Mouse (Mus musculus): ENCODE measurements around the gene Zdhhc1. TPM values are rescaled to one million over a fixed set of nuclear protein-coding genes. Genes with fewer than 3 reads are reported as not detected.

Zdhhc1 gene
- polyA plus RNA-seq, 1 experiment, result 45.4 TPM

GRCm38 (mm10) chr8:105454088-105454487, 42.6 kb downstream of the Zdhhc1 start:
- TF ChIP-seq POLR2A (IDR thresholded peaks at IDR 0.05; ENCODE audit: control insufficient read depth, low read depth, low read length) (no peak), CTCF (IDR thresholded peaks at IDR 0.05; ENCODE audit: control insufficient read depth, insufficient read depth, insufficient replicate concordance, low read depth, low read length) (no peak)
- Histone ChIP-seq H3K36me3 (ENCODE audit: control insufficient read depth, insufficient read depth, low read length) (no peaks in the 10 kb centered on the region), H3K4me3 (ENCODE audit: control insufficient read depth, low read depth, low read length) (no peak overlapping the region), H3K27me3 (ENCODE audit: control insufficient read depth, insufficient read depth, low read length) (no peaks in the 10 kb centered on the region), H3K27ac (ENCODE audit: control insufficient read depth, insufficient read depth, low read depth, low read length) (no peak overlapping the region), H3K4me1 (ENCODE audit: control insufficient read depth, insufficient read depth, low read length) (peaks cover 2% of the 10 kb centered on the region)

- no peak overlapping the region for H3K4me3 ChIP-seq (ENCODE audit: control insufficient read depth, low read depth, low read length)
- no peaks in the 10 kb centered on the region for H3K27me3 ChIP-seq (ENCODE audit: control insufficient read depth, insufficient read depth, low read length)
- H3K36me3 ChIP-seq (ENCODE audit: control insufficient read depth, insufficient read depth, low read length), result no peaks in the 10 kb centered on the region
- no peak overlapping the region for H3K27ac ChIP-seq (ENCODE audit: control insufficient read depth, insufficient read depth, low read depth, low read length)
- no peak for TF ChIP-seq CTCF (IDR thresholded peaks at IDR 0.05; ENCODE audit: control insufficient read depth, insufficient read depth, insufficient replicate concordance, low read depth, low read length)
- TF ChIP-seq POLR2A (IDR thresholded peaks at IDR 0.05; ENCODE audit: control insufficient read depth, low read depth, low read length), result no peak
- peaks cover 2% of the 10 kb centered on the region for H3K4me1 ChIP-seq (ENCODE audit: control insufficient read depth, insufficient read depth, low read length)
Measured at GRCm38 (mm10) chr8:105453296-105453695, 43.4 kb downstream of the Zdhhc1 start.

GRCm38 (mm10) chr8:105451903-105452603, 44.6 kb downstream of the Zdhhc1 start:
- no peaks in the 10 kb centered on the region for H3K27me3 ChIP-seq (ENCODE audit: control insufficient read depth, insufficient read depth, low read length)
- H3K4me3 ChIP-seq (ENCODE audit: control insufficient read depth, low read depth, low read length), result no peak overlapping the region
- H3K4me1 ChIP-seq (ENCODE audit: control insufficient read depth, insufficient read depth, low read length), result no peaks in the 10 kb centered on the region
- no peak overlapping the region for H3K27ac ChIP-seq (ENCODE audit: control insufficient read depth, insufficient read depth, low read depth, low read length)
- TF ChIP-seq CTCF (IDR thresholded peaks at IDR 0.05; ENCODE audit: control insufficient read depth, insufficient read depth, insufficient replicate concordance, low read depth, low read length) (no peak), POLR2A (IDR thresholded peaks at IDR 0.05; ENCODE audit: control insufficient read depth, low read depth, low read length) (no peak)
- no peaks in the 10 kb centered on the region for H3K36me3 ChIP-seq (ENCODE audit: control insufficient read depth, insufficient read depth, low read length)

- H3K36me3 ChIP-seq (ENCODE audit: control insufficient read depth, insufficient read depth, low read length), result no peaks in the 10 kb centered on the region
Measured at GRCm38 (mm10) chr8:105450977-105451376, 45.7 kb downstream of the Zdhhc1 start.

GRCm38 (mm10) chr8:105448596-105448995, 48.1 kb downstream of the Zdhhc1 start:
- Histone ChIP-seq H3K27ac (ENCODE audit: control insufficient read depth, insufficient read depth, low read depth, low read length) (no peak overlapping the region), H3K4me1 (ENCODE audit: control insufficient read depth, insufficient read depth, low read length) (no peaks in the 10 kb centered on the region), H3K4me3 (ENCODE audit: control insufficient read depth, low read depth, low read length) (no peak overlapping the region), H3K36me3 (ENCODE audit: control insufficient read depth, insufficient read depth, low read length) (no peaks in the 10 kb centered on the region), H3K27me3 (ENCODE audit: control insufficient read depth, insufficient read depth, low read length) (no peaks in the 10 kb centered on the region)
- TF ChIP-seq CTCF (IDR thresholded peaks at IDR 0.05; ENCODE audit: control insufficient read depth, insufficient read depth, insufficient replicate concordance, low read depth, low read length), result no peak
- no peak for TF ChIP-seq POLR2A (IDR thresholded peaks at IDR 0.05; ENCODE audit: control insufficient read depth, low read depth, low read length)

More at GRCm38 (mm10) chr8:105450977-105451376, 45.7 kb downstream of the Zdhhc1 start:
- Histone ChIP-seq H3K27me3 (ENCODE audit: control insufficient read depth, insufficient read depth, low read length) (no peaks in the 10 kb centered on the region), H3K4me1 (ENCODE audit: control insufficient read depth, insufficient read depth, low read length) (no peaks in the 10 kb centered on the region), H3K27ac (ENCODE audit: control insufficient read depth, insufficient read depth, low read depth, low read length) (no peak overlapping the region), H3K4me3 (ENCODE audit: control insufficient read depth, low read depth, low read length) (no peak overlapping the region)
- no peak for TF ChIP-seq POLR2A (IDR thresholded peaks at IDR 0.05; ENCODE audit: control insufficient read depth, low read depth, low read length)
- TF ChIP-seq CTCF (IDR thresholded peaks at IDR 0.05; ENCODE audit: control insufficient read depth, insufficient read depth, insufficient replicate concordance, low read depth, low read length), result no peak

GRCm38 (mm10) chr8:105448188-105448587, 48.5 kb downstream of the Zdhhc1 start:
- H3K4me3 ChIP-seq (ENCODE audit: control insufficient read depth, low read depth, low read length), result no peak overlapping the region
- TF ChIP-seq POLR2A (IDR thresholded peaks at IDR 0.05; ENCODE audit: control insufficient read depth, low read depth, low read length) (no peak), CTCF (IDR thresholded peaks at IDR 0.05; ENCODE audit: control insufficient read depth, insufficient read depth, insufficient replicate concordance, low read depth, low read length) (no peak)
- no peaks in the 10 kb centered on the region for H3K4me1 ChIP-seq (ENCODE audit: control insufficient read depth, insufficient read depth, low read length)
- no peaks in the 10 kb centered on the region for H3K27me3 ChIP-seq (ENCODE audit: control insufficient read depth, insufficient read depth, low read length)
- H3K36me3 ChIP-seq (ENCODE audit: control insufficient read depth, insufficient read depth, low read length), result no peaks in the 10 kb centered on the region
- no peak overlapping the region for H3K27ac ChIP-seq (ENCODE audit: control insufficient read depth, insufficient read depth, low read depth, low read length)

- H3K27me3 ChIP-seq (ENCODE audit: control insufficient read depth, insufficient read depth, low read length), result no peaks in the 10 kb centered on the region
Measured at GRCm38 (mm10) chr8:105446127-105446552, 50.6 kb downstream of the Zdhhc1 start.

More at GRCm38 (mm10) chr8:105446127-105446552, 50.6 kb downstream of the Zdhhc1 start:
- Histone ChIP-seq H3K36me3 (ENCODE audit: control insufficient read depth, insufficient read depth, low read length) (no peaks in the 10 kb centered on the region), H3K4me1 (ENCODE audit: control insufficient read depth, insufficient read depth, low read length) (no peaks in the 10 kb centered on the region), H3K27ac (ENCODE audit: control insufficient read depth, insufficient read depth, low read depth, low read length) (no peak overlapping the region), H3K4me3 (ENCODE audit: control insufficient read depth, low read depth, low read length) (no peak overlapping the region)
- TF ChIP-seq POLR2A (IDR thresholded peaks at IDR 0.05; ENCODE audit: control insufficient read depth, low read depth, low read length), result no peak
- no peak for TF ChIP-seq CTCF (IDR thresholded peaks at IDR 0.05; ENCODE audit: control insufficient read depth, insufficient read depth, insufficient replicate concordance, low read depth, low read length)

Measured in testis, adult 2 months (tissue).